Mouse (Mus musculus): Measurements from ENCODE around the gene Plcd3.
A peak's percentile ranks its signal among the peaks of the same experiment; 100 is the strongest.

DNA sequence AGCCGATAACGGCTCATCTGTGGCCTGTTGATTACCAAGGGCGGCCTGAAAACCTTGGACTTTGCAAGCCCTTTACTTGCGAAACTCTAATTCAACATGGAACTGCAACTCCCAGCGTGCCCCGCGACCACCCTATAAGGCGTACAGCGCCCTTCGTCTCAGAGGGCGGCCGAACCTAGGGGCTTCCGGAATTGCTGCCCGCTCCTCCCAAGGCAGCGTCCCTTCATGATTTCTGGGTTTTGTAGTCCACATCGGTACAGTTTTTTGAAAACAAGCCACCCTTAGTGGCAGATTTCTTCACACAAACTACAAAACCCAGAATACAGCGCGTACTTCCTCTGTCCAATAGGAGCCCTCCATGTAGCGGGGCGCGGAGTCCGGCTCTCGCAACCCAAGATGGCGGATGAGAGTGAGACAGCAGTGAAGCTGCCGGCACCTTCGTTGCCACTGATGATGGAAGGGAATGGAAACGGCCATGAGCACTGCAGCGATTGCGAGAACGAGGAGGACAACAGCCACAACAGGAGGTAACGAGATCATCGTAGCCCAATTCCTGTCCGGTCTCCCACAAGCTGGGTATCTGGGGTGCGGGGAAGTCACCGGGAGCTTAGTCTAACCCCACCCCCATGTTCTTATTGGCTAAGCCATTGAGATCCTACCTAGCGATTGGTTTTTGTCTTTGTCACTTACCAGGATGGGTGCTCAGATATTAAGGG, 73.1 kb downstream of the Plcd3 start, which contains the start of the genes Nmt1 and Dcakd:
- TF ChIP-seq POLR2A (IDR thresholded peaks at IDR 0.05; ENCODE audit: insufficient read depth, low read depth, low read length) (peak; percentile 54; the same call in 1 of the 2 replicates), CTCF (IDR thresholded peaks at IDR 0.05; ENCODE audit: insufficient read depth, low read depth, low read length) (no peak)
